Mouse (Mus musculus) megakaryocyte progenitor cell, adult 5-6 weeks (primary cell): Measurements from ENCODE around the gene Rad54l. TPM values are rescaled to one million over a fixed set of nuclear protein-coding genes. Genes with fewer than 3 reads are reported as not detected.

Source experiments
- ATAC-seq: replicated peaks from 2 replicates; pipeline ENCODE4 v1.8.0; 2016; ENCODE audit warnings: mild to moderate bottlenecking, moderate TSS enrichment, inconsistent platforms; ENCODE audit not compliant: poor library complexity
- total RNA-seq, 2 experiments: library from RNA; stranded (forward) in 1 of 2; stranded (reverse) in 1 of 2; fragments of 157-497, 149-512 nt in 1 of 2; fragments of 200-1000 nt in 1 of 2; gene quantifications; 2 replicates each; pipeline versions ENCODE4 v1.2.3 to v1.2.4; 2015 to 2017

The Rad54l gene
- total RNA-seq, 2 experiments from 2014 or later: 26.0 to 27.2 TPM

GRCm38 (mm10) chr4:116074861-116075620, 48.4 kb downstream of the Rad54l start, which contains the start of the genes Uqcrh and Lrrc41:
Gene Uqcrh (minus strand): TSS chr4:116075071.
Gene Lrrc41 (plus strand): TSS chr4:116075269.
- peak; percentile 74 for ATAC-seq

- peak; percentile 24; the same call in 1 of the 2 replicates for ATAC-seq
Observed at GRCm38 (mm10) chr4:116074145-116074675, 49.3 kb downstream of the Rad54l start.

GRCm38 (mm10) chr4:116073146-116073545, 50.3 kb downstream of the Rad54l start:
- ATAC-seq: no peak

GRCm38 (mm10) chr4:116070116-116070515, 53.4 kb downstream of the Rad54l start:
- ATAC-seq: no peak

DNA sequence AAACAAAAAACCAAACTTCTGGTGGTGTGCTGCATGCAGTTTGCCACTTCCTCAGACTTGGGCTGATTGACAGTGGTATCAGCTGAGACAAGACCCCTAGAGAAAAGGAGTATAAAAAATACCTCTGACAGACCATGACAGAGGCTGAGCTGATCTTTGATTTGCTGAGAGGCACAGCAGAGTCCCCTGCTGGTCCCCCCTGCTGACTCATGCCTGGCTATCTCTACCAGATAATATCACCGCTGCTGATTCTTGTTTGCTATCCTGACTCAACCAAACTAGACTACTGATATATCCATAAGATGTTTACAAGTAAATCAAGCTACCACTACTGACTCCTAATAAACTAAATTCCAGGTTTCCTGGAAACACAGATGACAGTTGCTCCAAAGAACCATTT, 59.6 kb downstream of the Rad54l start:
- ATAC-seq: peak; percentile 48

DNA sequence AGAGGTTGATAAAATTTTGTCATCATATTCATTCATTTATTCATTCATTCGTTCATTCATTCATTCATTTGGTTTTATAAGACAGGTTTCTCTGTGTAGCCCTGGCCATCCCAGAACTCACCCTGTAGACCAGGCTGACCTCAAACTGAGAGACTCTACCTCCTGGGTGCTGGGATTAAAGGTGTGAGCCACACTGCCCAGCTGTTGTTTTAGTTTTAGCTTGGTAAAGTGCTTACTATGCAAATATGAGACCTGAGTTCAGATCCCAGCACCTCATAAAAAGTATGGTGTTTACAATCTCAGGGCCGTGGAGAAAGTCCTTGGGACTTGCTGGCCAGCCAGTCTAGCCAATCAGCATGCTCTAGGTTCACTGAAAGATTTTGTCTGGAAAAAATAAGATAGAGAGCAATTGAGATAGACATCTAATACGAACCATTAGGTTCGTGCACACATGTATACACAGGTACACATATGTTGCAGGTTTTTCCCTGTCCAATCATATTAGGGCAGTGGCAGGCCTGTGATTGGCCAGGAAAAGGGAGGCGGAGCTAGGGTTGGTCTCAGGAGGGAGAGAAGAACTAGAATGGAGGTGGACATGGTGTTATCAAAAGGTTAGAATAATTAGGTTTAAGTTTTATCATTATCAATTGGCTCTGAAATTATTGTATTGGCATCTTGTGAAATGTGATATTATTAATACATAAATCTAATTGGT, 64.3 kb downstream of the Rad54l start:
- no peak for ATAC-seq

DNA sequence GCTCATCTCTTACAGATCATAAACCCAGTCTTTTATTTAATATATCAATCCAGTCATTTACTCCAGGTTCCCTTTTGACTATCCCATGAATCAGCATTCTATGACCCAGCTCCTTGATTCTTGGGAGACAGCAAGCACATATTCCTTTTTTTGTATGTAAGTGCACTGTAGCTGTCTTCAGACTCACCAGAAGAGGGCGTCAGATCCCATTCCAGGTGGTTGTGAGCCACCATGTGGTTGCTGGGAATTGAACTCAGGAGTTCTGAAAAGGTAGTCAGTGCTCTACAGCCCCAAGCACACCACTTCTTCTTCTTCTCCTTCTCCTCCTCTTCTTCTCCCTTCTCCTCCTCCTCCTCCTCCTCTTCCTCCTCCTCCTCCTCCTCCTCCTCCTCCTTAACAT, 65.9 kb downstream of the Rad54l start:
- no peak for ATAC-seq

GRCm38 (mm10) chr4:116053399-116053961, 70.0 kb downstream of the Rad54l start, which contains the start of gene Nsun4:
Gene Nsun4 (minus strand): TSS chr4:116053876.
- ATAC-seq: peak; percentile 91

- ATAC-seq: peak; percentile 41
Observed at GRCm38 (mm10) chr4:116052526-116053293, 70.8 kb downstream of the Rad54l start.

DNA sequence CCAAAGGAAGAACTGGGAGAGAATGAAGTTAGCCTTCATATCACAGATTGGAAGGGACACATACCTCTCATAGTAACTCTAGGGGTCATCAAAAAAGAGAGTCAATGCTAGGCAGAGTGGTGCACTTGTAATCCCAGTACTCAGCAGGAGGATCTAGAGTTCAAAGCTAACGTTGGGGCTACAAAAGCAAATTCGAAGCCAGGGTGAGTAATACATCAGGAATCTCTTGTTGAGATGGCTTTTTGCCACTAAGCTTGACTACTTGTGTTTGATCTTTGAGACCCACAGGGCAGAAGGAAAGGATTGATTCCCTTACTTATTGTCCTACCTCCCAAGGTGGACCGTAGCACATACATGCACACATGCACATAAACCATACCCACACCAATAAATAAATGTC, 74.3 kb downstream of the Rad54l start:
- no peak for ATAC-seq

GRCm38 (mm10) chr4:116048130-116048920, 75.2 kb downstream of the Rad54l start:
- ATAC-seq: no peak

GRCm38 (mm10) chr4:116047681-116048080, 75.8 kb downstream of the Rad54l start:
- ATAC-seq: no peak

DNA sequence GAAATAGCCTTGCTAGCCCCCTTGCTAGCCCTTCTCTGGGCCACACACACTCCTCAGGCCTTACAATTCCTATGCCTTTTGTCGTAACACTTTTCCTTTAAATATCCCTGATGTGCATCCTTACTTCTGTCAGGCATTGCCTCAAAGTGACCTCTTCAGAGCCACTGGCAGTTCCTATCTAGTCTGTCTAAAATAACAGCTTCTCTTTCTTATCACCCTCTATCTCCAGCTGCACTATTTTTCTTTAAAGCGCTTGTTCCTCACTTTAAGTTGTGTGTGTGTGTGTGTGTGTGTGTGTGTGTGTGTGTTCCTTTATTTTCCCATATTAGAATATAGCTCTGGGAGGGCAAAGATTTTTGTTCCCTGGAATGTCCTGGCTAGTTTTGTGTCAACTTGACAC, 76.9 kb downstream of the Rad54l start:
- no peak for ATAC-seq

Other genes with a start within 250 kb of the Rad54l start
- 0.12 TPM in 1 of 2 replicates, not detected in the other for gene Kncn, start 239.3 kb downstream of the Rad54l start, total RNA-seq (2015)
- 0.24 TPM in 1 of 2 replicates, not detected in the other for gene Kncn, start 239.3 kb downstream of the Rad54l start, total RNA-seq (2017)
- not detected in 2 replicates for gene 6430628N08Rik, start 233.0 kb downstream of the Rad54l start, total RNA-seq (2015)
- gene 6430628N08Rik, start 233.0 kb downstream of the Rad54l start, total RNA-seq (2017): not detected in 2 replicates
- gene Dmbx1, start 183.8 kb downstream of the Rad54l start, total RNA-seq (2015): not detected in 2 replicates
- not detected in 2 replicates for gene Dmbx1, start 183.8 kb downstream of the Rad54l start, total RNA-seq (2017)
- gene Faah, start 105.8 kb downstream of the Rad54l start, total RNA-seq (2015): 0.83 and 1.2 TPM in 2 replicates
- gene Faah, start 105.8 kb downstream of the Rad54l start, total RNA-seq (2017): 0.58 and 1.7 TPM in 2 replicates
- 8.2 and 8.9 TPM in 2 replicates for gene Nsun4, start 69.8 kb downstream of the Rad54l start, total RNA-seq (2015)
- 8.7 and 8.9 TPM in 2 replicates for gene Nsun4, start 69.8 kb downstream of the Rad54l start, total RNA-seq (2017)
- gene Uqcrh, start 48.6 kb downstream of the Rad54l start, total RNA-seq (2015): 497 and 547 TPM in 2 replicates
- gene Uqcrh, start 48.6 kb downstream of the Rad54l start, total RNA-seq (2017): 395 and 400 TPM in 2 replicates
- 19.9 and 22.1 TPM in 2 replicates for gene Lrrc41, start 48.4 kb downstream of the Rad54l start, total RNA-seq (2015)
- gene Lrrc41, start 48.4 kb downstream of the Rad54l start, total RNA-seq (2017): 16.1 and 23.7 TPM in 2 replicates
- 8.2 and 13.1 TPM in 2 replicates for gene Pomgnt1, start 150 bp upstream of the Rad54l start, total RNA-seq (2015)
- gene Pomgnt1, start 150 bp upstream of the Rad54l start, total RNA-seq (2017): 12.5 and 16.9 TPM in 2 replicates
- not detected in 2 replicates for gene Lurap1, start 27.6 kb upstream of the Rad54l start, total RNA-seq (2015)
- 0.10 TPM in 1 of 2 replicates, not detected in the other for gene Lurap1, start 27.6 kb upstream of the Rad54l start, total RNA-seq (2017)
- gene Tspan1, start 43.9 kb upstream of the Rad54l start, total RNA-seq (2015): not detected in 2 replicates
- 0.07 TPM in 1 of 2 replicates, not detected in the other for gene Tspan1, start 43.9 kb upstream of the Rad54l start, total RNA-seq (2017)
- gene 1700042G07Rik, start 49.7 kb upstream of the Rad54l start, total RNA-seq (2015): not detected in 2 replicates
- gene 1700042G07Rik, start 49.7 kb upstream of the Rad54l start, total RNA-seq (2017): not detected in 2 replicates
- gene Gm49337, start 49.7 kb upstream of the Rad54l start, total RNA-seq (2015): 0.12 TPM in 1 of 2 replicates, not detected in the other
- not detected in 2 replicates for gene Gm49337, start 49.7 kb upstream of the Rad54l start, total RNA-seq (2017)
- 0.07 TPM in 2 replicates for gene Pik3r3, start 97.9 kb upstream of the Rad54l start, total RNA-seq (2015)
- 0.29 and 1.1 TPM in 2 replicates for gene Pik3r3, start 97.9 kb upstream of the Rad54l start, total RNA-seq (2017)